Mouse (Mus musculus) E14TG2a.4 (cell line): ENCODE measurements at regions not wholly inside any gene's neighbourhood (a gene's known extent, or its start where the extent isn't known, plus 50 kb on each side); places are given as distances from the start of the nearest gene placed in this dataset.

ENCODE experiments used
- CTCF ChIP-seq: conservative IDR thresholded peaks from 2 replicates; pipeline ENCODE4 v1.5.1; 2014; ENCODE audit warnings: low read length
- NANOG ChIP-seq: IDR thresholded peaks from 2 replicates; pipeline ENCODE4 v1.6.1; 2014; ENCODE audit warnings: borderline replicate concordance, low read length, mixed read lengths
- POU5F1 ChIP-seq: IDR thresholded peaks from 2 replicates; pipeline ENCODE4 v1.6.1; 2014; ENCODE audit warnings: low read length, borderline replicate concordance

- no peak for TF ChIP-seq CTCF
- no peak for TF ChIP-seq POU5F1
- TF ChIP-seq NANOG, result no peak
Measured at GRCm38 (mm10) chr7:136443436-136443835, 451.0 kb upstream of the Mgmt start.
